Mouse (Mus musculus) frontal cortex, postnatal 36 days (tissue): ENCODE results near the gene Cap1.
"Not testable (repeated sequence)": the region's sequence is repeated elsewhere in the genome, so short reads cannot be mapped to it uniquely, and the experiment has no call there.

ENCODE experiments used
- DNase-seq, 2 experiments: peaks; one replicate each; pipeline ENCODE4 v3.0.0; 2022; ENCODE audit warnings: low spot score in 2 of 2

The Cap1 gene

DNA sequence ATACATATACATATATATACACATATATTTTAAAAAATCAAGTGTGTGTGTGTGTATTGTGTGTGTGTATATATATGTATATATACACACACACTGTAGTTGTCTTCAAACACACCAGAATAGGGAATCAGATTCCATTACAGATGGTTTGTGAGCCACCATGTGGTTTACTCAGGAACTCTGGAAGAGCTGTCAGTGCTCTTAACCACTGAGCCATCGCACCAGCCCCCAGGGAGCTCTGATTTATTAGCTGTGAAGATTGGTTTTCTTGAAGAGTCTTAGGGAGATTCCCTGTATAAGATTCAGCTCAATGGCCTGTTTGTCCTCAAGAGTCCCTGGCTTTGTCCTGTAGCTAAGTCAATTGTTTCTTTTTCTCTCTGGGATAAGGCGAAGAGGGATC is 47.9 kb downstream of the Cap1 start:
- DNase-seq = no peak

DNA sequence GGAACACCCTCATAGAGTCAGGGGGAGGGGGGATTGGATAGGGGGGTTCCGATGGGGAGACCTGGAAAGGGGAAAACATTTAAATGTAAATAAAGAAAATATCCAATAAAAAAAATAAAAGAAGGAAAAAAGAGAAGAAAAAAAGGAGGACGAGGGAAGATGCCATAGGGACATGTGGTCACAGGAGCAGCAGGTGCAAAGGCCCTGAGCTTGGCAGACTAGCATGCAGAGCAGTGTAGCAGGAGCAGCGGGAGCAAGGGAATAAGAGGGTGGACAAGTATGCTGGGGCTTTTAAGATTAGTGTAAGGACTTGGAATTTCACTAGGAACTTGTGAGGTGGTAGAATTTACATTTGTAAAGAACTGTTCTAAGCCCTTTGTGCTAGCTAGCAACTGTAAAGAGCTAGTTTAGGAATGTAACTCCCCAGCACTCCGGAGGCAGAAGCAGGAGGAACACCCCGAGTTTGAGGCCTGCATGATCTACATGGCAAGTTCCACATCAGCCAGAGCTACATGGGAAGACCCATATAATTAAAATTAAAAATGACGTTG is 48.6 kb downstream of the Cap1 start:
- DNase-seq = no peak

DNA sequence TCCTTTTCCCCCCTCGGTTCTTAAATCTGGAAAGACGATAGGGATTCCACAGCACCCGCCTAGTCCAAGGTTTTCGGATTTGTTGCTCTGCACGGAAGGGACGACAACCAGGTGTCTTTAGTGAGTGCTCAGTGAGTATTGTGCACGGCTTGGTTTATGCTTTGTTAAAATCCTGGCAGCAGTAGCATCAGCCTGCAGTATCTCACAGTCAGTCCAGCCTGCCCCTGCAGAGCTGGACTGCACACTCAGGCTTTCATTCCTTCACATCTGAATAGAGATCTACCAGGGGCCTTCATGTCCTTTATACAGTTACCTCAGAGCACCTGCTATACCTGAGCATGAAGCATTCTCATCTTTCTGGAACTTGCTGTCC is 49.5 kb downstream of the Cap1 start:
- no peak for DNase-seq

DNA sequence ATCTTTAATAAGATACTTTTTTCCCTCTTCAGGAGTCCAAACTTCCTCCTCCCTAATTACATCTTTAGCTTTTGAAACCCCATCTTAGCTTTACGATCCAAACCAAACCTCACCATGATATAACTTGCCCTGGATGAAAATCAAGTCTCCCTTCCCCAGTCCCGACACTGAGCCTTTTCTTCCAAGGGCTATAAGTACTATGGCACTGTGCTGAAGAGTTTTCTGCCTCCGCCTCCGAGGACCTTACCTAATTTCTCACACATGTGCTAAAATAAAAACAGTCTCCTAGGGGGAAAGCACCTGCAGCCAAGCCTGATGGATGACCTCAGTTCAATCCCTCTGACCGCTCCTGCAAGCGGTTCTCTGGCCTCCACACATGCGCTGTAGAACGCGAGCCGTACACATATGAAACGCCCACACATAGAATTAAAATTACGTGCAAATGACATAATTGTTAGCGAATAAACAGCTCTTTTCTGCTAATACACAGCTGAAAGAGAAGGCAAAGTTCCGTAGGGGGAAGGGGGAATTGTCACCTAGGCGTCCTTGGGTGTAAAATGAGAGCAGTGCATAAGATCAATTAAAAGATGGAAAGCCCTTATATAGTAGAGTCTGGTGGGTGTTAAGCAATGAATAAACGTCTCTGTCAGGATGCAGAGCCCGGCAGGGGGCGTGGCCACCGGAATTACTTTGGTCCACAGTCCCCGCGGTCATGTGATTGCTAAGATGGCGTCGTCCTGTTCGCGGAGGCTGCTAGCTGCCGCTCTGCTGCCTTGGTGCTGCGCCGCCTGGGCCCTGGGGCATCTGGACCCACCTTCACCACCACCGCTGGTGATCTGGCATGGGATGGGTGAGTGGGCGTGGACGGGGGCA is 50.1 kb downstream of the Cap1 start, which contains the start of gene Ppt1:
TSS of gene Ppt1 (plus strand) at position 713 of the 873 bp plus-strand sequence.
- DNase-seq = peak; percentile 89 to 95

DNA sequence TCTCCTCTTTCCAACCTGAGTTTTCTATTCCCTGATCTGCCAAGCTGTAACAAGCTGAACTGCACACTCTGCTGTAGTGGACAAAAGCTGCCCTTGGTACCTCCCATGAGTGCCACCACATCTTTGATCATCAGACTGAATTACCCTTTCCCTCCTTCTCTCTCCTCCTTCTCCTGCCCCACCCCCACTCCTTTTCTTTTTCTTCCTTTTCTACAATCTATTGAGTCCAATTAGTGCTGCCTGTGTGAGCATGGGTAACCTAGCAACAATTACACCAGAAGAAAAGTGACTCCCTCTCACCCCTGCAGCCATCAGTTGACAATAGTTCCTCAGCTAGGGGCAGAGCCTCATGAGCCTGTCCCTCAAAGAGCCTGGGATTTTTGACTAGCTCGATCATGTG is 54.0 kb downstream of the Cap1 start:
- no peak for DNase-seq

DNA sequence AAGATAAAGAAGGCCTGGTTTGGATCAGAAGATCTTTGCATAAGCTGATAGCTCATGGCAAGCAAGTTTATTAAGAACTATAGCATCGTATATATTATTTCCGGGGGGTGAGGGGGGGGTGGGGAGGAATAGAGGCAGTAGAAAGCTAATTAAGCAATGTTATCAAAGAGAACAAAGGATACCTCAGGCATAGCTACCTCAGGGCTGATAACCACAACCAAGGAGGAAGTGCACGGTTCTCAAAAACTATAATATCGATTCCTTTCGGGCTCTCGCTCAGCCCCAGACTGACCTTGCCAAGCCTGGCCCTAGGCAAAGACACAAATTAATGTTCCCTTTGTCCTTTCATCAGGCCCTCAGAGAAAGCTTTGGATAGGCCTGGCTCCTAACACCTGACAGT is 56.5 kb downstream of the Cap1 start:
- DNase-seq = no peak

DNA sequence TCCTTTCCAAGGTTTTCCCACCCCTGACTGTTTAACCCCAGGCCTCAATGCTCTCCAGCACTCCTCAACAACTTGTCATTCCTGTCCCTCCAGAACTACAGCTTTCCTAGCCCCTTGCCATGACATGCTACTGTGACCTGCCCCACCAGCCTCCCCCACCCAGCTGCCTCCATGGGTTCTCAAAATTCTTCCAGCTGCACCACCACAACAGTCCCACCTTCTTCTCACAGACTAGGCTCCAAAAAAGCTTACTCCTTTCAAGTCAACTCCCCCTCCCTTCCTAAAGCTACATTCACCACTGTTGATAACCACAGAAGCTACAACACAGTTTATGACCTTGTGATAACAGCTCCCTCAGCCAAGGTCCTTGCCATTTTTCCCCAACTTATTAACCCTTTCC is 58.2 kb downstream of the Cap1 start:
- no peak for DNase-seq

DNA sequence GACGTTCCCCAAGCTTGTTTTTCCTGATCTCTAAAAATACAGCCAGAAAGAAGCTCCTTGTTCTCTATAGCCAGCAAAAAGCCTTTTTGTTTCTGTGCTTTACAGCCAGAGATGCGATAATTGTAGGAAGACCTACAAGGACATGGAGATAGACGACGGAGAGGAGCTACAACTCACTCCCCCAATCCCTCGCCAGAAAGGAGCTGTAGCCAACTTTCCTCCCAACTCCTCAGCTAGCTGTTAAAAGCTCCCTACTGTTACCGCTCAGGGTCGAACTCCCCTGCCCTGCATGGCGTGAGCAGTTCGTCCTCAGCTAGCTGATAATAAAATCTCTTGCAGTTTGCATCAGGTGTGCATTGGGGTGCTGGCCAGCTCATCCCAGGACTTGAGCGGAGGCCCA is 64.9 kb downstream of the Cap1 start:
- DNase-seq = not testable (repeated sequence)

DNA sequence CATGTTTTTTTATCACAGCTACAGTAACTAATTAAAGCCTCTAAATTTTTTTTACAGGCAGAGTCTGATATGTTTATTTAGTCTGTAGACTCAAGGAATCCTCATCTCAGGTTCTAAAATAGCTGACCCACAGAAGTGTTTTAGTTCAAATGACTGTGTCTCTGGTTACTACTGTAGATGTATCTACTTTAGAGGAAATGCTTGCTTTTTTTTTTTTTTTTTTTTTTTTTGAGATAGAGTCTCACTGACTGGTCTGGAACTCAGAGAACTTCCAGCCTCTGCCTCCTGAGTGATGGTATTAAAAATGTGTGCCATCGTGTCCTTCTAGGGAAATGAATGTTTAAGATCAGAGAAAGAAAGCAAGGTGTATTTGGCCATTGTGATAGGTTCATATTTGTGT is 69.7 kb downstream of the Cap1 start:
- DNase-seq = no peak

DNA sequence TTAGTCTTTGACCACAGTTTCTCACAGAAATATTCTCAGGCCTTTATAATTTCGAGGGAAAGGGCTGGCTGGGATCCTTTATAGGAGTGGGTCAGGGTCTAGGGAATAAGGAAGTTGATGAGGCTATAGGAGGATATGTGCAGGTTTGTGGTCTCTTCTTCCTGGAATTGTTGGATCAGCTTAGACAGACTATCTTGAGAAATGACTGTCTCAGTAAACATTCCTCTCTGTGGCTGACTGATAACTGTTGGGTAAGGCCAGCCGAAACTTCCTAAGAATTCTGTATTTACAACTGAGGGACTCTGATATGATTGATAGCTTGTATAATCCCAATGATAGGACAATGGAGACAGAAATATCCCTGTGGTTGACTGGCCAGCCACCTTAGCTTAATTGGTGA is 74.0 kb downstream of the Cap1 start:
- no peak for DNase-seq

DNA sequence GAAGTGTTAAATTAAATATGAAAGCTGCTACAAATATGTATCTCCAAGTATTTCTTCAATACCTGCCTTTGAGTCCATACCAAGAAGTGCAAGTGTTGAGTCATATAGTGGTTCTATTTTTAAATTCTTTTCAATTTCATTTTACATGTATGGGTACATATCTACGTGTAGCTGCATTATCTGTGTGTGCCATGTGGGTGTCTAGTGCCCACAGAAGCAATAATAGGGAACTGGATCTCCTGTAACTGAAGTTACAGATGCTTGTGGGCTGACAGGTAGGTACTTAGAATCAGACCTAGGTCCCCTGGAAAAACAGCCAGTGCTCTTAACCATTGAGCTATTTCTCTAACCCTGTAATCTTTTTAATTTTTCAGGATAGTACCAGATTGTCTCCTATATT is 74.7 kb downstream of the Cap1 start:
- DNase-seq = no peak
